Mouse (Mus musculus) hindbrain, embryonic 10.5 days (tissue): ENCODE data around the gene Shkbp1. TPM values are rescaled to one million over a fixed set of nuclear protein-coding genes. Genes with fewer than 3 reads are reported as not detected.

ENCODE experiments used
- DNase-seq: peaks from one replicate; pipeline ENCODE4 v3.0.0-alpha.2; 2017; ENCODE audit warnings: low spot score
- H3K27ac ChIP-seq: fragments of 300-500 bp; sonication (generic); 2 replicates; pipeline ENCODE4 v1.5.1; 2016; ENCODE audit warnings: mild to moderate bottlenecking, moderate library complexity
- H3K27me3 ChIP-seq: fragments of 300-500 bp; sonication (generic); 2 replicates; pipeline ENCODE4 v1.6.1; 2016; ENCODE audit warnings: mild to moderate bottlenecking; ENCODE audit not compliant: poor library complexity, insufficient read depth, severe bottlenecking
- H3K36me3 ChIP-seq: fragments of 300-500 bp; sonication (generic); 2 replicates; pipeline ENCODE4 v1.6.1; 2016; ENCODE audit warnings: mild to moderate bottlenecking, moderate library complexity
- H3K4me1 ChIP-seq: fragments of 300-500 bp; sonication (generic); replicated peaks from 2 replicates; pipeline ENCODE4 v1.6.1; 2016; ENCODE audit warnings: mild to moderate bottlenecking
- H3K4me3 ChIP-seq: fragments of 300-500 bp; sonication (generic); 2 replicates; pipeline ENCODE4 v1.5.1; 2016; ENCODE audit warnings: mild to moderate bottlenecking, moderate library complexity
- H3K9me3 ChIP-seq: fragments of 300-500 bp; sonication (generic); 2 replicates; pipeline ENCODE4 v1.6.1; 2016; ENCODE audit warnings: mild to moderate bottlenecking, moderate library complexity
- WGBS: fragments of 180-500 bp; shearing (Covaris S2); methylation state at CpG from one replicate; pipeline ENCODE4 v1.1.7; 2016; 5-methylcytosine and 5-hydroxymethylcytosine counted together
- polyA plus RNA-seq: library from polyadenylated mRNA; unstranded; fragments of >200 nt; fragmentation: Nextera tagmentation; extraction: Ambion mirVana; gene quantifications from 2 replicates; pipeline ENCODE4 v1.2.1, GENCODE M21; 2016

Gene Shkbp1
- polyA plus RNA-seq, 1 experiment from 2014 or later: 87.4 TPM

DNA sequence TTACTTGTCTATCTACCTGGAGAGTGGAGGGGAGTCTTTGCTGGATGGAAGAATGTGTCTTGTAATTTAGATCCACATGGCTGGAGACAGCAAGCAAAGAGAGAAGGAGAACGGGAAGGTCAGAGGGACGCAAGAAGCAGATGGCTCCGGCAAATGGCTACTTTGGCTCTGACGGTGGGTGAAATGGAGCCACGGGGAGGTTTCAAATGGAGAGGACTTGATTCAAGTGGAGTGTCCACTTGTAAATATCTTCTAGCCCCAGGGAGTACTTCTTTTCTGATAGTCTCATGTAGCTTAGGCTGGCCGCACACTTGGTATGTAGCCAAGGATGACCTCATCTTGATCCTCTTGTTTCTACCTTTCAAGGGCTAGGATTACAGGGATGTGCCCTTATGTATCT, 57.0 kb downstream of the Shkbp1 start:
- H3K27me3 ChIP-seq: peaks cover 9% of the 10 kb centered on the region; the same call in 1 of the 2 replicates
- no peak for DNase-seq

DNA sequence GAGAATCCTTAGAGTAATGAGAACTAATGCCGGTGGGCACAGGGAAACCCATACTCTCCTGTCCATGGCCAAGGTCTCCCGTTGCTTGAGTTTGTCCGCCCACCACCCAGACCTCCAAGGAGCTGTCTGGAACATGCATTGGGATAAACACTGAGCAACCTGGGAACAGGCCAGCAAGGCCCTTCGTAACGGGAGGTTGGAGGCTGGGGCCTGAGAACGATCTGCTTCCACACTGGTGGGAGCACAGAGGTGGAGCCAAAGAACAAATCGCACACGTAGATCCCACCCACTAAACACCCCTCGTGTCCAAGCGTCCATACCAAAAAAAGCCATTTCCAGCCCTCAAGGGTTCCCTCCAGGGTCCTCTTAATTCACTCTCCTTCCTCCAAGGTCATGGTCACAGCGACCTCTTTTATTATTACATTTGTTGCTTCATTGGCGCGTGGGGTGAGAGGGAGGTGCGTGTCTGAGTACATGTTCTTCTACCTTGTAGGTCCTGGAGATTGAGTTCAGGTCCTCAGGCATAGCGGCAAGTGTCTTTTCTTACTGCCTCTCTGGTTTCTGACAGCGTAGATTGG, 57.7 kb downstream of the Shkbp1 start:
- WGBS: 86% methylated on average over 16 of the region's 16 CpGs
- 0 out of 2 replicates have a peak, but pooled peaks cover 6% of the 10 kb centered on the region for H3K9me3 ChIP-seq
- H3K36me3 ChIP-seq: no peaks in the 10 kb centered on the region

More for the DNA sequence above, 57.0 kb downstream of the Shkbp1 start:
- H3K9me3 ChIP-seq: 0 out of 2 replicates have a peak, but pooled peaks cover under 1% of the 10 kb centered on the region
- H3K36me3 ChIP-seq: no peaks in the 10 kb centered on the region
- 91% methylated on average over 6 of the region's 6 CpGs for WGBS
- no peak overlapping the region for H3K27ac ChIP-seq
- H3K4me1 ChIP-seq: no peaks in the 10 kb centered on the region
- H3K4me3 ChIP-seq: no peak overlapping the region

DNA sequence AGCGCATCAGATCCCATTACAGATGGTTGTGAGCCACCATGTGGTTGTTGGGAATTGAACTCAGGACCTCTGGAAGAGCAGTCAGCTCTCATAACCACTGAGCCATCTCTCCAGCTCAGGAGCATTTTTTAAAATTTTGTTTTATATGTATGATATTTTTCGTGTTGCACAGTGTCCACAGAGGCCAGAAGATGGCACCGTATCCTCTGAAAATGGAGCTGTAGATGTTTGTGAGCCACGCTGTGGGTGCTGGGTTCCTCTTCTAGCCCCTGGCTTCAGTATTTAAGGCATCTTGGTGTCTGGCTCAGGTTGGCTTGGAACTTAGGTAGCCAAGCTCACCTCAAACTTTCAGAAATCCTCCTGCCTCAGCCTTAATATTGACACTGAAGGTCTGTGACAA, 59.3 kb downstream of the Shkbp1 start:
- DNase-seq: no peak
- WGBS: 88% methylated on average over 4 of the region's 4 CpGs

More for the DNA sequence above, 57.7 kb downstream of the Shkbp1 start:
- no peaks in the 10 kb centered on the region for H3K4me1 ChIP-seq
- peaks cover 5% of the 10 kb centered on the region; the same call in 1 of the 2 replicates for H3K27me3 ChIP-seq
- DNase-seq: no peak
- no peak overlapping the region for H3K27ac ChIP-seq
- no peak overlapping the region for H3K4me3 ChIP-seq

DNA sequence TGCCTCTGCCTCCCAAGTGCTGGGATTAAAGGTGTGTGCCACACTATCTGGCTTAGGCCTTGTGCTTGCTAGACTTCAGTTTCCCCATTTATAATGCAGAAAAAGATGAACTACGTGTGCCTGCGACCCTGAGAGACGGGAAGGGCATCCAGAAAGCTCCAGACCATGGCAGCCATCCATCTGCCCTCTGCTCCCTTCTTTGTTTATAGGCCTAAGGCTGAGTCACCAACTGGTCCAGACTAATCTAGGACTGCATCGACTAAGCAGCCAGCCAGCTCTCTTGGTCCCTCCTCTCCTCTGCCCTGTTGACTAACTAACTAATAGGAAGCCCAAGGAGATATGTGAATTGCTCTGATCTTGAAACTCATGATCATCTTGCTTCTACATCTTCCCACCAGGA, 59.9 kb downstream of the Shkbp1 start:
- 92% methylated on average over 4 of the region's 4 CpGs for whole genome bisulfite sequencing
- H3K9me3 ChIP-seq: 0 out of 2 replicates have a peak, but pooled peaks cover 6% of the 10 kb centered on the region
- H3K27me3 ChIP-seq: no peaks in the 10 kb centered on the region
- no peak for DNase-seq
- no peaks in the 10 kb centered on the region for H3K36me3 ChIP-seq
- H3K4me1 ChIP-seq: no peaks in the 10 kb centered on the region
- H3K27ac ChIP-seq: no peak overlapping the region
- H3K4me3 ChIP-seq: no peak overlapping the region

More for the DNA sequence above, 59.3 kb downstream of the Shkbp1 start:
- H3K27me3 ChIP-seq: no peaks in the 10 kb centered on the region
- no peak overlapping the region for H3K27ac ChIP-seq
- H3K36me3 ChIP-seq: no peaks in the 10 kb centered on the region
- H3K4me3 ChIP-seq: no peak overlapping the region
- 0 out of 2 replicates have a peak, but pooled peaks cover 6% of the 10 kb centered on the region for H3K9me3 ChIP-seq
- no peaks in the 10 kb centered on the region for H3K4me1 ChIP-seq

Other genes starting within 250 kb of the Shkbp1 start
- gene Cyp2f2, start 236.1 kb downstream of the Shkbp1 start, polyA plus RNA-seq: not detected in 2 replicates
- gene Cyp2t4, start 202.3 kb downstream of the Shkbp1 start, polyA plus RNA-seq: 0.10 TPM in 1 of 2 replicates, not detected in the other
- gene Egln2, start 189.2 kb downstream of the Shkbp1 start, polyA plus RNA-seq: 81.2 and 97.4 TPM in 2 replicates
- gene Rab4b, start 177.1 kb downstream of the Shkbp1 start, polyA plus RNA-seq: 66.0 and 92.2 TPM in 2 replicates
- gene Gm21983, start 174.9 kb downstream of the Shkbp1 start, polyA plus RNA-seq: 0.20 TPM in 1 of 2 replicates, not detected in the other
- 1.2 and 2.2 TPM in 2 replicates for gene Mia, start 174.9 kb downstream of the Shkbp1 start, polyA plus RNA-seq
- gene BC024978, start 160.2 kb downstream of the Shkbp1 start, polyA plus RNA-seq: 3.6 and 4.3 TPM in 2 replicates
- 393 and 408 TPM in 2 replicates for gene Snrpa, start 159.7 kb downstream of the Shkbp1 start, polyA plus RNA-seq
- 5.6 and 6.8 TPM in 2 replicates for gene Itpkc, start 127.4 kb downstream of the Shkbp1 start, polyA plus RNA-seq
- 22.4 and 27.2 TPM in 2 replicates for gene Coq8b, start 123.0 kb downstream of the Shkbp1 start, polyA plus RNA-seq
- 28.9 and 53.1 TPM in 2 replicates for gene Numbl, start 97.6 kb downstream of the Shkbp1 start, polyA plus RNA-seq
- 5.8 and 7.5 TPM in 2 replicates for gene Ltbp4, start 18.3 kb downstream of the Shkbp1 start, polyA plus RNA-seq
- gene Gm20479, start 1.4 kb upstream of the Shkbp1 start, polyA plus RNA-seq: 0.50 TPM in 1 of 2 replicates, not detected in the other
- gene Sptbn4, start 91.7 kb upstream of the Shkbp1 start, polyA plus RNA-seq: 0.33 and 0.34 TPM in 2 replicates
- gene Blvrb, start 92.0 kb upstream of the Shkbp1 start, polyA plus RNA-seq: 40.6 and 41.8 TPM in 2 replicates
- 23.0 and 24.2 TPM in 2 replicates for gene Sertad3, start 117.7 kb upstream of the Shkbp1 start, polyA plus RNA-seq
- gene Sertad1, start 130.9 kb upstream of the Shkbp1 start, polyA plus RNA-seq: 21.5 and 23.6 TPM in 2 replicates
- 2.5 and 3.4 TPM in 2 replicates for gene Prx, start 143.3 kb upstream of the Shkbp1 start, polyA plus RNA-seq
- 0.57 and 0.94 TPM in 2 replicates for gene Hipk4, start 167.2 kb upstream of the Shkbp1 start, polyA plus RNA-seq
- 55.7 and 73.2 TPM in 2 replicates for gene Pld3, start 197.2 kb upstream of the Shkbp1 start, polyA plus RNA-seq
- gene 2310022A10Rik, start 197.2 kb upstream of the Shkbp1 start, polyA plus RNA-seq: 36.3 and 39.3 TPM in 2 replicates
- gene Akt2, start 235.5 kb upstream of the Shkbp1 start, polyA plus RNA-seq: 89.0 and 93.5 TPM in 2 replicates